Mouse (Mus musculus): ENCODE results near the gene Ipo8. TPM values are rescaled to one million over a fixed set of nuclear protein-coding genes. Genes with fewer than 3 reads are reported as not detected.
A peak's percentile ranks its signal among the peaks of the same experiment; 100 is the strongest.

The Ipo8 gene
- 27.0 and 28.8 TPM in 2 replicates for polyA plus RNA-seq (2012; rRNA removed)

DNA sequence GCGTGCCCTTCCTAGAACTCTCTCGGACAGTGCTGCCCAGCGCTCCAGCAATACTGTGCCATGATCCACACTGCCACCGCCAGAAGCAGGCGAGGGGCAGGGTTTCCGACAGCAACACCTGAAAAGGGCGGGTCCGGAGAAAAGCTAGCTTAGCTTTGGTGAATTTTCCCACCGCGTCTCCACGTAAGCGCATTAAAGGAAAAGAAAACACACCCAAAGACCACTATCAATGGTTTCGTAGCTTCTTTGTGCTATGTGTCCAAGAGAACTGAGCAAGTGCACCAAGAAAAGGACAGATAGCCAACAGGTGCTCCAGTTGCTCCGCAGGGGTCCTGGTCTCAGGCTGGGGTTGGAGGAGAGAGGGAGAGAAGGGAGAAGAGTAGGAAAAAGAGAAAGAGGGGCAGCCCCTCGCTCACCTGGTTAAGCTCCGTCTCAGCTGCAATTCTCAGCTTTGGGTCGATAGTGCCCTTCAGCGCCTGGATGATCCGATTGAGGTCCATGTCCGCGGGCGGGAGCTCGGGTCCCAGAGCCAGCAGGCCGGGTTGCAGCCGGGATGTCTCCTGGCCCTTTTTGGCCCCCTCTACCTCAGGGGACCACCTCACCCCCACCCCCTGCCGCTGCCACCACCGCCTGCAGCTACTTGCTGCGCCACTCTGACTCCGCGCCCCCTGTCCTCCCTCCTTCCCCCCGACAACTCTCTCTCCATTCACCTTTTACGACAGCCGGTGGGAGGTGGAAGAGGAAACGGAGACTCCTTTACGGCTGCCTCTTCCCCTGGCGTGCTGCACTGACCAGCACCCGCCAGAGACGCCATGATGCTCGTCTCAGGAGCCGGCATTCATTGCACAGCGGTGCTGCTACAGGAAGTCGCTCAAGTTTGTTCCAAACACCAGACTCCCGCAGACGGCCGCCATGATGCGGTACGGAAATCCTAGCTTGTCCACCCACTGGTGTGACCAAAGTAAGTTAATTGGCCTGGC lies at the start of gene Ipo8:
TSS of gene Ipo8 (minus strand) at position 720 of the 980 bp plus-strand sequence.
- peak; percentile 61; the same call in 1 of the 2 replicates for TF ChIP-seq POLR2A (IDR thresholded peaks at IDR 0.05; ENCODE audit: borderline replicate concordance, insufficient read depth, low read length)
- TF ChIP-seq CTCF (IDR thresholded peaks at IDR 0.05; ENCODE audit: borderline replicate concordance, insufficient read depth, low read depth, low read length) = no peak
- H3K4me3 ChIP-seq (replicated peaks; ENCODE audit: insufficient read depth, low read depth, low read length) = peak within 1 kb of the TSS; percentile 81

DNA sequence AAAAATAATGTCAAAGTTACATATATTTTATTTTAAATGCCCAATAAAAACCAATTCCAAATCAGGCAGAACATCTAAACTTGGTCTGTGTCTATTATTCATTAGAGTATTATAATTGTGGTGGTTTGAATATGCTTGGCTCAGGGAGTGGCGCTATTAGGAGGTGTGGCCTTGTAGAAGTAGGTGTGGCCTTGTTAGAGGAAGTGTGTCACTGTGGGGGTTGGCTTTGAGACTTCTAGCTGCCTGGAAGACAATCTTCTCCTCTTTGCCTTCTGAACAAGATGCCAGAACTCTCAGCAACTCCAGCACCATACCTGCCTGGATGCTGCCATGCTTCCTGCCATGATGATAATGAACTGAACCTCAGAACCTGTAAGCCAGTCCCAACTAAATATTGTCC lies 42.6 kb upstream of the Ipo8 start:
- Histone ChIP-seq H3K27me3 (ENCODE audit: control insufficient read depth, insufficient read depth, low read length) (no peaks in the 10 kb centered on the region), H3K27ac (ENCODE audit: insufficient read depth, low read length) (no peak overlapping the region), H3K4me3 (replicated peaks; ENCODE audit: insufficient read depth, low read depth, low read length) (no peak overlapping the region), H3K4me1 (ENCODE audit: control insufficient read depth, insufficient read depth, low read length) (no peaks in the 10 kb centered on the region)
- no peak for DNase-seq
- TF ChIP-seq CTCF (IDR thresholded peaks at IDR 0.05; ENCODE audit: borderline replicate concordance, insufficient read depth, low read depth, low read length) (no peak), POLR2A (IDR thresholded peaks at IDR 0.05; ENCODE audit: borderline replicate concordance, insufficient read depth, low read length) (no peak)
- WGBS = 91% methylated on average over 1 of the region's 1 CpGs

More for the DNA sequence above, at the start of gene Ipo8:
- Histone ChIP-seq H3K4me1 (ENCODE audit: control insufficient read depth, insufficient read depth, low read length) (no peaks in the 10 kb centered on the region; the same call in 1 of the 2 replicates), H3K27ac (ENCODE audit: insufficient read depth, low read length) (no peak within 1 kb of the TSS), H3K27me3 (ENCODE audit: control insufficient read depth, insufficient read depth, low read length) (no peaks in the 10 kb centered on the region)
- DNase-seq = peak; percentile 93 to 97
- WGBS = 1% methylated on average over 47 of the region's 47 CpGs

GRCm38 (mm10) chr6:148845629-148846028 lies 14.4 kb upstream of the Ipo8 start:
- H3K27me3 ChIP-seq (ENCODE audit: control insufficient read depth, insufficient read depth, low read length) = no peaks in the 10 kb centered on the region
- no peak overlapping the region for H3K4me3 ChIP-seq (replicated peaks; ENCODE audit: insufficient read depth, low read depth, low read length)
- H3K27ac ChIP-seq (ENCODE audit: insufficient read depth, low read length) = no peak overlapping the region
- H3K4me1 ChIP-seq (ENCODE audit: control insufficient read depth, insufficient read depth, low read length) = no peaks in the 10 kb centered on the region
- TF ChIP-seq CTCF (IDR thresholded peaks at IDR 0.05; ENCODE audit: borderline replicate concordance, insufficient read depth, low read depth, low read length) (no peak), POLR2A (IDR thresholded peaks at IDR 0.05; ENCODE audit: borderline replicate concordance, insufficient read depth, low read length) (no peak)
- no peak for DNase-seq

DNA sequence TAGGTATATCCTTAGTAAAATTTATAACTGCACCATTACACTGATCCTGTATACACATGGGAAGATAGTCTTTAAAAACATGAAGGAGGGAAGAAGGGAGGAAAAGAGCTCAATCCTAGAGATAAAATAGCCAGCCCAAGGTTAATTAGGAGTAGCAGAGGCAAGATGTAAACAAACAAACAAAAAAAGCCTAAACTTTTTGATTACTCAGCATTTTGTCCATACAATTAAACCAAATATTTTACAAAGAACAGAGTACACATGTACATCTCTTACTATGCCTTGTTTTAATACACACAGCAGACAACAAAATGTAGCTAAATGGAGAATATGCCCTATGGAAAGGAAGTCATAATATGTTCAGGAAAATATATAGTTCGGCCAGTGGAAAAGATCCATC lies 10.5 kb upstream of the Ipo8 start:
- no peak for TF ChIP-seq CTCF (IDR thresholded peaks at IDR 0.05; ENCODE audit: borderline replicate concordance, insufficient read depth, low read depth, low read length)
- TF ChIP-seq POLR2A (IDR thresholded peaks at IDR 0.05; ENCODE audit: borderline replicate concordance, insufficient read depth, low read length) = no peak
- H3K4me1 ChIP-seq (ENCODE audit: control insufficient read depth, insufficient read depth, low read length) = no peaks in the 10 kb centered on the region
- H3K4me3 ChIP-seq (replicated peaks; ENCODE audit: insufficient read depth, low read depth, low read length) = no peak overlapping the region
- no peak overlapping the region for H3K27ac ChIP-seq (ENCODE audit: insufficient read depth, low read length)
- no peaks in the 10 kb centered on the region for H3K27me3 ChIP-seq (ENCODE audit: control insufficient read depth, insufficient read depth, low read length)
- 83% methylated on average over 1 of the region's 1 CpGs for WGBS
- no peak for DNase-seq

DNA sequence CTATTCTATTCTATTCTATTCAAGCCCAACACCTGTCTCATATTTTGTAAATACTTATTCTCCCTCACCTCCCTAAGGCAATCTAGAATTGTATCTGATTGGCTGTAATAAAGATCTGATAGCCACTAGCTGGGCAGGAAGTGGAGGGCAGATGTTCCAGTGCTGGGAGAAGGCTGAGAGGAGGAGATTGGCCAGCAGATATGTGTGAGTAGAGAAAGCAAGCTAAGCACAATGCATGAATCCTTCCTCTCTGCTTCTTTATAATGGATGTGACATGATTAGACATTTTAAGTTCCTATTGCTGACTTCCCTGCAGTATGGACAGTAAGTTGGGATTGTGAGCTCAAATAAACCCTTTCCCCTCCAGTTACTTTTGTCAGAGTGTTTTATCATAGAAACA lies 7.2 kb upstream of the Ipo8 start:
- TF ChIP-seq CTCF (IDR thresholded peaks at IDR 0.05; ENCODE audit: borderline replicate concordance, insufficient read depth, low read depth, low read length) = no peak
- no peak for TF ChIP-seq POLR2A (IDR thresholded peaks at IDR 0.05; ENCODE audit: borderline replicate concordance, insufficient read depth, low read length)
- no peak overlapping the region for H3K27ac ChIP-seq (ENCODE audit: insufficient read depth, low read length)
- H3K4me3 ChIP-seq (replicated peaks; ENCODE audit: insufficient read depth, low read depth, low read length) = no peak overlapping the region
- no peak for DNase-seq
- no peaks in the 10 kb centered on the region for H3K4me1 ChIP-seq (ENCODE audit: control insufficient read depth, insufficient read depth, low read length)
- H3K27me3 ChIP-seq (ENCODE audit: control insufficient read depth, insufficient read depth, low read length) = no peaks in the 10 kb centered on the region

DNA sequence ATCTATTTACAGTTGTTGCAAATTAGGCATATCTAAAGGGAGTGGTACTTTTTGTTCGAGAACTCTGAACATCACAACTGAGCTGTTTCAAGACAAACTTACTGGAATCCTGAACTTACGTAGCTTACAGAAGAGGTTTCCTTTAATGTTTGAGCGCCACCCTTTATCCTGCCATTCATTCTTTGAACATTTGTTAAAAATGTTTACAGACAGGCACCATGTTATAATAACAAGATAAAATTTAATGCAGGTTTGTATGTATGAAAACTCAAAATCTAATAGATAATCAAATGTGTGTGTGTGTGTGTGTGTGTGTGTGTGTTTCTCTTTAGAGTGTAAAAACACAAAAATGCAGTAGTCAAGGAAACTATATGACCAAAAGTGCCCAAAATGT lies 458 bp upstream of the Ipo8 start:
- DNase-seq = no peak
- H3K4me3 ChIP-seq (replicated peaks; ENCODE audit: insufficient read depth, low read depth, low read length) = peak overlapping the region; percentile 81
- TF ChIP-seq POLR2A (IDR thresholded peaks at IDR 0.05; ENCODE audit: borderline replicate concordance, insufficient read depth, low read length) (no peak), CTCF (IDR thresholded peaks at IDR 0.05; ENCODE audit: borderline replicate concordance, insufficient read depth, low read depth, low read length) (no peak)
- H3K27me3 ChIP-seq (ENCODE audit: control insufficient read depth, insufficient read depth, low read length) = no peaks in the 10 kb centered on the region
- no peaks in the 10 kb centered on the region; the same call in 1 of the 2 replicates for H3K4me1 ChIP-seq (ENCODE audit: control insufficient read depth, insufficient read depth, low read length)
- whole genome bisulfite sequencing = 15% methylated on average over 3 of the region's 3 CpGs
- H3K27ac ChIP-seq (ENCODE audit: insufficient read depth, low read length) = no peak overlapping the region

DNA sequence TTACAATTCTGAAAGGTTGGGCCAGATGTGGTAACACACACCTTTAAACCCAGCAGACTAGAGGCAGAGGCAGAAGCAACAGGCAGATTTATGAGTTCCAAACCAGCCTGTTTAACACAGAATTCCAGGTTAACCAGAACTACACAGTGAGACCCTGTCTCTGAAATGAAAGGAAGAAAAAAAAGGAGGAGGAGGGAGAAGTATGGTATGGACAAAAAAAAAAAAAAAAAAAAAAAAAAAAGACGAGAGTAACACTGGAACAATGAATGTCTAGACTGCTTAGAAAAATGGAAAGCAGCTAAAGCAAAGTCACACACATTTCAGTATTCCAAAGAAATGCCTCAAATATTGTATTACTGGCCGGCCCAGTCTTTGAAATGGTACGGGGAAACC lies 916 bp downstream of the Ipo8 start:
- WGBS = 0% methylated on average over 3 of the region's 3 CpGs
- no peak for TF ChIP-seq POLR2A (IDR thresholded peaks at IDR 0.05; ENCODE audit: borderline replicate concordance, insufficient read depth, low read length)
- no peak for TF ChIP-seq CTCF (IDR thresholded peaks at IDR 0.05; ENCODE audit: borderline replicate concordance, insufficient read depth, low read depth, low read length)
- peak overlapping the region; percentile 81 for H3K4me3 ChIP-seq (replicated peaks; ENCODE audit: insufficient read depth, low read depth, low read length)
- no peaks in the 10 kb centered on the region; the same call in 1 of the 2 replicates for H3K4me1 ChIP-seq (ENCODE audit: control insufficient read depth, insufficient read depth, low read length)
- no peak for DNase-seq
- H3K27ac ChIP-seq (ENCODE audit: insufficient read depth, low read length) = no peak overlapping the region
- H3K27me3 ChIP-seq (ENCODE audit: control insufficient read depth, insufficient read depth, low read length) = no peaks in the 10 kb centered on the region

DNA sequence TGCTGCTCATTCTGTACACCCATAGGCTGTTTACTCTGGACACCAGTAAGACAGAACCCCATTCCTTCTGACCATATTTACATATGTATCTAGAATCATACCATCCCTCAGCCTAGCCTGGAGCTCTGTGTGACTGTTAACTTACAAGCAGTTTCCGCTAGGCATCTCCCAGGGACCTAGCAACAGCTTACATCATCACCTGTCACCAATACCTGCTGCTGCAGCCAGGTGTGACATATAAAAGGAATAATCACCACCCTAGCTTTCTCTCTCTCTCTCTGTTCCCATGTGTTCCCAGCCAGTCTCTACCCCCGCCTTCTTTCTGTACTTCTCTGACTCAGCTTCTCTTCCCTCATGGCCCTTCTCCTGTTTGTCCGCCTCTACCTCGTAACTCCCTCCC lies 5.1 kb downstream of the Ipo8 start:
- no peaks in the 10 kb centered on the region for H3K4me1 ChIP-seq (ENCODE audit: control insufficient read depth, insufficient read depth, low read length)
- no peak for TF ChIP-seq CTCF (IDR thresholded peaks at IDR 0.05; ENCODE audit: borderline replicate concordance, insufficient read depth, low read depth, low read length)
- no peak for TF ChIP-seq POLR2A (IDR thresholded peaks at IDR 0.05; ENCODE audit: borderline replicate concordance, insufficient read depth, low read length)
- no peak overlapping the region for H3K27ac ChIP-seq (ENCODE audit: insufficient read depth, low read length)
- WGBS = 83% methylated on average over 4 of the region's 4 CpGs
- H3K4me3 ChIP-seq (replicated peaks; ENCODE audit: insufficient read depth, low read depth, low read length) = no peak overlapping the region
- no peak for DNase-seq
- no peaks in the 10 kb centered on the region for H3K27me3 ChIP-seq (ENCODE audit: control insufficient read depth, insufficient read depth, low read length)
